Mouse (Mus musculus) CH12F3 (cell line): Measurements from ENCODE around the gene Reln.

ENCODE experiments used
- in situ Hi-C: fragments of 300-500 bp; cut with MboI; formaldehyde crosslinking; loops from 2 replicates; pipeline ENCODE4 v1.14.3; 2020; ENCODE audit warnings: low sequenced_read_pairs

Reln gene

GRCm38 (mm10) chr5:21865346-21866107 lies 479.0 kb downstream of the Reln start, which contains the start of gene Slc26a5:
Slc26a5 (minus strand) TSS chr5:21865604.
- in situ Hi-C loops = no loop called here

GRCm38 (mm10) chr5:21858653-21859052 lies 485.8 kb downstream of the Reln start:
- in situ Hi-C loops = no loop called here

- in situ Hi-C loops = no loop called here
These were observed 492.7 kb downstream of the Reln start for GRCm38 (mm10) chr5:21851679-21852340.

GRCm38 (mm10) chr5:21847438-21847837 lies 497.1 kb downstream of the Reln start:
- in situ Hi-C loops = no loop called here

GRCm38 (mm10) chr5:21846616-21847290 lies 497.7 kb downstream of the Reln start:
- in situ Hi-C loops = no loop called here

GRCm38 (mm10) chr5:21844676-21845075 lies 499.8 kb downstream of the Reln start:
- in situ Hi-C loops = no loop called here
